Mouse (Mus musculus): ENCODE data around the gene Exosc1. TPM values are rescaled to one million over a fixed set of nuclear protein-coding genes. Genes with fewer than 3 reads are reported as not detected.
A peak's percentile ranks its signal among the peaks of the same experiment; 100 is the strongest.
"Not testable (repeated sequence)": the region's sequence is repeated elsewhere in the genome, so short reads cannot be mapped to it uniquely, and the experiment has no call there.

Gene Exosc1
- polyA plus RNA-seq, 1 experiment from 2014 or later: 69.3 TPM

- H3K4me1 ChIP-seq (replicated peaks; ENCODE audit: insufficient read depth, low read length): peaks cover 17% of the 10 kb centered on the region
- no peak overlapping the region for H3K4me2 ChIP-seq (ENCODE audit: low read length)
- no peak overlapping the region for H3K27ac ChIP-seq
- TF ChIP-seq CTCF (IDR thresholded peaks at IDR 0.05; ENCODE audit: low read depth): no peak
- DNase-seq (ENCODE audit: low spot score) (no peak), ATAC-seq (replicated peaks; ENCODE audit: low FRiP score, low read depth) (no peak)
- H3K36me3 ChIP-seq (ENCODE audit: insufficient read depth, low read length): peaks cover 31% of the 10 kb centered on the region
- no peaks in the 10 kb centered on the region for H3K9me3 ChIP-seq (replicated peaks; ENCODE audit: low read length)
- H3K27me3 ChIP-seq (ENCODE audit: insufficient read depth, low read length): no peaks in the 10 kb centered on the region
- no peak overlapping the region for H3K4me3 ChIP-seq (replicated peaks; ENCODE audit: low read depth, low read length)
- H3K9ac ChIP-seq (ENCODE audit: low read depth, low read length): no peak overlapping the region
- 89% methylated on average over 4 of the region's 4 CpGs for WGBS
Measured at GRCm38 (mm10) chr19:41916853-41917252, 16.4 kb downstream of the Exosc1 start.

DNA sequence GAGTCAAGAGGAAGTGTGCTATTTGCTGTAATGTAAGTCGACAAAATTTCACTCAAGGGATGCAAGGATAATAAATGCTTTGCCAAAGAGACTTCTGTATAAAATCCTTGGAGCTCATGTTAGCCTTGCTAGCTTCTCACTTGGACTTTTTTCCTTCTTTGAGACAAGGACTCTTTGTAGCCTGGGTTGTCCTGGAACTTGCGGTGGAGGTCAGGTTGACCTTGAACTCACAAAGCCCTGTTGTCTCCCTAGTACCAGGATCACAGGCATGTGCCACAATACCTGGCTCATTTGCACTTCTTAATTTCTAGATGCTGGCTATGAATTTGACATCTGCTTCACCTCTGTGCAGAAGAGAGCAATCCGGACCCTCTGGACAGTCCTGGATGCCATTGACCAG is 17.9 kb downstream of the Exosc1 start:
- Histone ChIP-seq H3K27ac (no peak overlapping the region), H3K4me3 (replicated peaks; ENCODE audit: low read depth, low read length) (no peak overlapping the region), H3K9me3 (replicated peaks; ENCODE audit: low read length) (no peaks in the 10 kb centered on the region), H3K4me1 (replicated peaks; ENCODE audit: insufficient read depth, low read length) (peaks cover 17% of the 10 kb centered on the region), H3K9ac (ENCODE audit: low read depth, low read length) (no peak overlapping the region), H3K27me3 (ENCODE audit: insufficient read depth, low read length) (no peaks in the 10 kb centered on the region), H3K4me2 (ENCODE audit: low read length) (no peak overlapping the region), H3K36me3 (ENCODE audit: insufficient read depth, low read length) (peaks cover 31% of the 10 kb centered on the region)
- TF ChIP-seq CTCF (IDR thresholded peaks at IDR 0.05; ENCODE audit: low read depth): no peak
- ATAC-seq (replicated peaks; ENCODE audit: low FRiP score, low read depth): no peak
- DNase-seq (ENCODE audit: low spot score): no peak
- WGBS: 91% methylated on average over 3 of the region's 3 CpGs

GRCm38 (mm10) chr19:41914592-41914882 is 18.7 kb downstream of the Exosc1 start:
- peak; percentile 17; the same call in 1 of the 2 replicates for TF ChIP-seq CTCF (IDR thresholded peaks at IDR 0.05; ENCODE audit: low read depth)
- not testable (repeated sequence) for DNase-seq (ENCODE audit: low spot score); H3K4me3 ChIP-seq (replicated peaks; ENCODE audit: low read depth, low read length); H3K27ac ChIP-seq; H3K9me3 ChIP-seq (replicated peaks; ENCODE audit: low read length); H3K27me3 ChIP-seq (ENCODE audit: insufficient read depth, low read length); H3K9ac ChIP-seq (ENCODE audit: low read depth, low read length); ATAC-seq (replicated peaks; ENCODE audit: low FRiP score, low read depth)
- Histone ChIP-seq H3K36me3 (ENCODE audit: insufficient read depth, low read length) (peaks cover 31% of the 10 kb centered on the region), H3K4me1 (replicated peaks; ENCODE audit: insufficient read depth, low read length) (peaks cover 17% of the 10 kb centered on the region), H3K4me2 (ENCODE audit: low read length) (peak overlapping the region; percentile 88; the same call in 1 of the 2 replicates)

- TF ChIP-seq CTCF (IDR thresholded peaks at IDR 0.05; ENCODE audit: low read depth): no peak
Measured at GRCm38 (mm10) chr19:41913774-41914591, 19.2 kb downstream of the Exosc1 start.

DNA sequence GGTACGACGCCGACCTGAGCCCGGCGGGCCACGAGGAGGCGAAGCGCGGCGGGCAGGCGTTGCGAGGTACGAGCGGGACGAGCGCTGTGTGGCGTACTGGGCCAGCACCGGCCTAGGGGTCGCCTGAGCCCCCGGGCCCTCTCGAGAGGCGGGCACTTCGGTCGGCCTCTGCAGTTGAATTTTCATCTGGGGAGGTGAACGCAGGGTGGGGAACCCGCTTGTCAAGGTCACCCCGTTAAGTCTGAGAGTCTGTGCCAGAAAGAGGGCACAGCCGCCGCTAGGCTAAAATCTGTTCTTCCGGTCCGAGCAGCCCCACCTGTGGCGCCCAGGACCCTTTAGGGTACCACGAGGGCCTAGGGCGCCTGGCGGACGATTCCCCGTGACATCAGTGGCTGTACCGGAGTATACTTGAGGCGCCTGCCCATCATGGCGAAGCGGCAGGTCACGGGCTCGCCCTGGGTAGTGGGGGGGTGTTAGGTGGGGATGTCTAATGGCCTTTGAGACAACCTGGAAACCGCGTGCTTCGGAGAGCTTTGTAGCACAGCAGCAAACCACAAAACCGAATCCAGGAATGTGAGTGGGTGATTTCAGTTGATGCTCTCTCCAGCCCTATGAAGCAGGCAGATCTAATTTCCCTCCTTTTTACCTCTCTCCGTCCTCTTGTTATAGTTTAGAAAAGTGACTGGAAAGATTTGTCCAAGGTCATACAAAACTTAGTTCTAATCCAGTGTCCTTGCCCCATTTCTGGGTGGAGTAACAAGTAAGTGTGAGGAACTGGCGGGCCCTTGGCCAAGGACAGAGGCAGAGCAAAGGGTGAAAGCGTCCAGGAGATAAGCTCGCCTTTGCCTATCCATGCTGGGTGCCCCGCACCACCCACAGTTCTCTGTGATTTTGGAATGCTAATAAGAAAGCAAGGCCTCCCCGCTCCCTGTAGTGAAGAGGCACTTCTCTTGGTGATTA is 20.8 kb downstream of the Exosc1 start:
- peak overlapping the region; percentile 68 for H3K9ac ChIP-seq (ENCODE audit: low read depth, low read length)
- TF ChIP-seq CTCF (IDR thresholded peaks at IDR 0.05; ENCODE audit: low read depth): no peak
- no peaks in the 10 kb centered on the region for H3K9me3 ChIP-seq (replicated peaks; ENCODE audit: low read length)
- H3K27ac ChIP-seq: peak overlapping the region; percentile 42
- H3K36me3 ChIP-seq (ENCODE audit: insufficient read depth, low read length): peaks cover 20% of the 10 kb centered on the region
- H3K4me3 ChIP-seq (replicated peaks; ENCODE audit: low read depth, low read length): peak overlapping the region; percentile 82
- peak; percentile 50 for DNase-seq (ENCODE audit: low spot score)
- peak overlapping the region; percentile 88 for H3K4me2 ChIP-seq (ENCODE audit: low read length)
- ATAC-seq (replicated peaks; ENCODE audit: low FRiP score, low read depth): peak; percentile 18
- no peaks in the 10 kb centered on the region for H3K27me3 ChIP-seq (ENCODE audit: insufficient read depth, low read length)
- WGBS: under 1% methylated on average over 53 of the region's 53 CpGs
- peaks cover 17% of the 10 kb centered on the region for H3K4me1 ChIP-seq (replicated peaks; ENCODE audit: insufficient read depth, low read length)

More at GRCm38 (mm10) chr19:41913774-41914591, 19.2 kb downstream of the Exosc1 start:
- H3K4me3 ChIP-seq (replicated peaks; ENCODE audit: low read depth, low read length): peak overlapping the region; percentile 82
- ATAC-seq (replicated peaks; ENCODE audit: low FRiP score, low read depth): no peak
- peak overlapping the region; percentile 13; the same call in 1 of the 2 replicates for H3K27ac ChIP-seq
- H3K4me2 ChIP-seq (ENCODE audit: low read length): peak overlapping the region; percentile 88
- H3K9ac ChIP-seq (ENCODE audit: low read depth, low read length): peak overlapping the region; percentile 68; the same call in 1 of the 2 replicates
- no peaks in the 10 kb centered on the region for H3K9me3 ChIP-seq (replicated peaks; ENCODE audit: low read length)
- H3K27me3 ChIP-seq (ENCODE audit: insufficient read depth, low read length): no peaks in the 10 kb centered on the region
- H3K4me1 ChIP-seq (replicated peaks; ENCODE audit: insufficient read depth, low read length): peaks cover 17% of the 10 kb centered on the region
- no peak for DNase-seq (ENCODE audit: low spot score)
- 34% methylated on average over 6 of the region's 6 CpGs for WGBS
- H3K36me3 ChIP-seq (ENCODE audit: insufficient read depth, low read length): peaks cover 25% of the 10 kb centered on the region
